Mouse (Mus musculus): Measurements from ENCODE around the gene Hmx3. TPM values are rescaled to one million over a fixed set of nuclear protein-coding genes. Genes with fewer than 3 reads are reported as not detected.

The Hmx3 gene
- not detected for total RNA-seq (2021)
- long read RNA-seq, experiment 1 = 0 reads
- long read RNA-seq, experiment 2 = 0 reads

DNA sequence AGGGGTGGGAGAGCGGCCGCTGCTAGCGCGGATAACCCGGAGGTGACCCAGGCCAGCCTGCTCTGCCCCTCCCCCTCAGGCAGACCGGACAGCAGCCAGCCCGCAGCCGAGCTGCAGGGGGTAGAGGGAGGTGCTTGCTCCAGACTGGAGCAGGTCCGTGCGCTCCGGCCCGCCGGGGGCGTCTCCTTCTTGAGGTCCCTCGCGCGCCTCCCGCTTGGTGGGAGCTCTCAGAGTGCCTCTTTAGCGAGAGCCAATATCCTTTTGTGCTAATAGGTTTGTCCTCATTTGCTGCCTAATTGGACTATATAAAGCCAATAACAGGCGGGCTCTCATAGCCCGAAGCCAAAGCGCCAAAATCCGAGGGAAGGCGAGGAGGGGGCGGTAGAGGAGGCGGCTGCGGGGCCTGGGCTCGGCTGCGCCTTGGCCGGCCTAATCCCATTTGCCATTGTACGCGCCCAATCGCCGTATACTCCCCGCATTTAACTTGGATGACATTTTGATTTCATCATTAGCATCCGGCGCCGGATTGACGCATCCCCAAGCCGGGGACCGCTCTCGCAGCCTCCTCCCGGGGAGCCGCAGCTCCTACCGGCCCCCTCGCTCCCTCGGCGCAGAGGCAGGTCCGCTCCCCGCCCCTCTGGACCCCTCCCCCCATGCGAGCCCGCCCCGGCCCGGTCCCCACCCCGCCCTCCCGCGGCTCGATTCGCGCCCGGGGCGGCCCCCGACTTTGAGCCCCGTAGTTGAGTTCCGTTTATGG is at the start of gene Hmx3:
Hmx3 (plus strand) TSS at position 753 of the 757 bp plus-strand sequence.
- no peak for DNase-seq (ENCODE audit: low spot score in 2 of 2)

DNA sequence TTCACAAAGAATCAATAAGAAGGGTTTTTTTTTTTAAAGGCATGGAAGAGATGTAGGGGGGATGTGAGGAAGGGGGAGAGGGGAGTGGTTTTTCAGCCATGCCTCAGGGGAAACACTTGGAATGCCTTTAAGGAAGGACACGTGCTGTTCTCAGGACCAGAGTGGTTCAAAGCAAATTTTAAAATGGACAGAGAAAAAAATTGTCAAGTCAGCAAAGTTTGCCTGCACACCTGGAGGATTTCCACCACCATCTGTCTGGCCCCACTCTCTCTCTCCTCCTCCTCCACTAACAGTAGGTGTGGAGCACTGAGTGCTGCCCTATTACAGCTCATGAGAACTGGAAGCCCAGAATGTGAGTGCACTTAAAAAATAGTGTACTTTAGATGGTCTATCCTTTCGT is 38.9 kb upstream of the Hmx3 start:
- DNase-seq (ENCODE audit: low spot score in 2 of 2) = no peak

DNA sequence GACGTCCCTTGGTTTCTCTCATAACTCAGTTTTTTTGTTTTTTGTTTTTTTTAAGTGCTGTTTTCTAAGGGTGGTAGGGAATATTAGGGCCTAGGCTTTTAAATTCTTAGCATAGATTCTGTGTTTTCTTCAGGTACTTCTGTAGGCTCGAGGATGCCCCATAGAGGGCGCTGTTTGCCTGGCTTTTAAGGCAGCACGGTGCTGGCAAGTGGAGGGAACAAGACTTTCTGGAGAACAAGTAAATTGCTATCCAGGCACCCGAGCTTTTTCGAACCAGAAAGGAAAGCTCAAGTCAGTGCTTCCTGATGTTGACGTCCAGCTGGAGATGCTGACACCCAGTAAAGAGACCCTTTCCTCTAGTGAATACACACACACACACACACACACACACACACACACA is 2.7 kb upstream of the Hmx3 start:
- peak; percentile 85 to 89 for DNase-seq (ENCODE audit: low spot score in 2 of 2)

DNA sequence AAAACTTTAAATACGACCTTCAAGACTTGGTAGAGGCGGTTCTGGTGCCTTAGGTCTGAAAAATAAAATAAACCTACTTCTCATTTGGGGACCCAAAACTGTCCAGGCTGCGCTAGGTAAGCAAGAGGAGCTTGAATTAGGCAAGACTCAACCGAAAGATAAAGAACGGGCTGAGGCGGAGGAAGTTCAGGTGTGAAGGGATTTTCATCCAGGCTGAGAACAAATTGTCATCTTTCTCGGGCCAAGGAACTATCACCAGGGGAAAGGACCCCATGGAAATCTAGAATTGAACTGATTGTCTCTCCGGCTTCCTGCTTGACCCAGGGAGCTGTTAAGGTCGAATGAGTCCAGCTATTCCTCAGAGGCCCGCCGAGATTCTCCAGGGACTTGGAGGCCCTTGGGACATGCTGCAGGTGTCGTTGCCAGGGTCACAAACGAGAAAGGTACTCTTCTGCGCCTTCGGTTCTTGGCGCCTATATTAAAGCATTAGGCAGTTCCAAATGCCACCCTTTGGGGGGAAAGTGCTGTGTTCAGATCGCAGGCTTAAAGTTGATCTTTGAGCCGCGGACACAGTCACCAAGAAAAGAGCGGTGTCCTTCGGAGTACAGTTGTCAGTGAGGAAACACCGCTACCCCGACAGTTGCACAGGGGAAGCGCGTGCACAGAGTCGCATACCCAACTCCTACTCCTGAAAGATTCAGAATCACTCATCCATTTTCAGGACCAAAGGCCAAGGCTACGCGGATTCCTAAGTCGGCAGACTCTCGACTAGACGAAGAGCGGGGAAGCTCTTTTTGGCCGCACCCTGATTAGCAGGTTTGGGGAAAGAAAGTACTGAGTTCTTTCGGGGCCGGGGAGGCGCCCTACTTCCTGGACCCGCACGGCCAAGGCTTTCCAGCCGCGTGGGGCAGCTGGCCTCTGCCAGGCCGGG is 1.2 kb upstream of the Hmx3 start:
- DNase-seq (ENCODE audit: low spot score in 2 of 2) = no peak

DNA sequence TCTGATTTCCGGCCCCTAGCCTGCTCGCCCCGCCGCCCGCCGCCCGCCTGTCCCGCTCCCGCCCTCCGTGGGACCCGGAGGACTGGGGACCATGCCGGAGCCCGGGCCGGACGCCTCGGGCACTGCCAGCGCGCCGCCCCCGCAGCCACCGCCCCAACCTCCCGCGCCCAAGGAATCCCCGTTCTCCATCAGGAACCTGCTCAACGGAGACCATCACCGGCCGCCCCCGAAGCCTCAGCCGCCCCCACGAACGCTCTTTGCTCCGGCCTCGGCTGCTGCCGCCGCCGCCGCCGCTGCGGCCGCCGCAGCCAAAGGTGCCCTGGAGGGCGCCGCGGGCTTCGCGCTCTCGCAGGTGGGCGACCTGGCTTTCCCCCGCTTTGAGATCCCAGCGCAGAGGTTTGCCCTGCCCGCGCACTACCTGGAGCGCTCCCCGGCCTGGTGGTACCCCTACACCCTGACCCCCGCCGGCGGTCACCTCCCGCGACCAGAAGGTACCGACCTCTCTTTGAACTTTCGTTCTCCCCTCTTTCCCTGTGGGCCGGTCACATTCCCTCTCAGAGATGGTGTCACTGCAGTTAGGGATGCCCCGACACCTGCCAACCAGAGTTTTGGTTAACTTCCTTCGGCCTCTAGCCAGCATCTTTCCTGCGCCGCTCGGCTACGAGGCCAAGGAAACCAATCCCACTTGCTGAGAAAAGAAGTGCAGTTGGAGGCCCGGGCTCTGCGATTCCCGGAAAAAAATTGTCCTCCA is 380 bp downstream of the Hmx3 start:
- DNase-seq (ENCODE audit: low spot score in 2 of 2) = no peak

DNA sequence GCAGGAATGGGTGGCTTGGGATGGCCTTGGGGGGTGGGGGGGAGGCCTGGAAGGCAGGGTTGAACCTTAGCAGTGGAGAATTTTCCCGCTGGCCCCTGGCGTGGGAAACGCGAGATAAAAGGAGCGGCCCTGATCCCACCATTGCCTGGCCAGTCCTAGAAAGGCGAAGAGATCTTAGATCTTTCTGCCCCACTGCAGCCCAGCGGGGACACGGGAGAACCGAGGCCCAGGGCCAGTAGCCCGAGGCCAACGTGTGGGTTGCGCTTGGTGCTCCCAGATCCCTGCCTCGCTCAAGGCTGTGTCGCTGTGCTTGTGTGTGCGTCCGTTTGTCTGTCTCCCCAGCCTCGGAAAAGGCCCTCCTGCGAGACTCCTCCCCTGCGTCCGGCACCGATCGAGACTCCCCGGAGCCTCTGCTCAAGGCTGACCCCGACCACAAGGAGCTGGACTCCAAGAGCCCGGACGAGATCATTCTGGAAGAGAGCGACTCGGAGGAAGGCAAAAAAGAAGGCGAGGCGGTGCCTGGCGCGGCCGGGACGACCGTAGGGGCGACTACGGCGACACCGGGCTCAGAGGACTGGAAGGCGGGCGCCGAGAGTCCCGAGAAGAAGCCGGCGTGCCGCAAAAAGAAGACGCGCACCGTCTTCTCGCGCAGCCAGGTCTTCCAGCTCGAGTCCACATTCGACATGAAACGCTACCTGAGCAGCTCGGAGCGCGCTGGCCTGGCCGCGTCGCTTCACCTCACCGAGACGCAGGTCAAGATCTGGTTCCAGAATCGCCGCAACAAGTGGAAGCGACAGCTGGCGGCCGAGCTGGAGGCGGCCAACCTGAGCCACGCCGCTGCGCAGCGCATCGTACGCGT is 1.2 kb downstream of the Hmx3 start:
- no peak for DNase-seq (ENCODE audit: low spot score in 2 of 2)

GRCm38 (mm10) chr7:131544871-131545270 is 2.2 kb downstream of the Hmx3 start:
- no peak for DNase-seq (ENCODE audit: low spot score in 2 of 2)

DNA sequence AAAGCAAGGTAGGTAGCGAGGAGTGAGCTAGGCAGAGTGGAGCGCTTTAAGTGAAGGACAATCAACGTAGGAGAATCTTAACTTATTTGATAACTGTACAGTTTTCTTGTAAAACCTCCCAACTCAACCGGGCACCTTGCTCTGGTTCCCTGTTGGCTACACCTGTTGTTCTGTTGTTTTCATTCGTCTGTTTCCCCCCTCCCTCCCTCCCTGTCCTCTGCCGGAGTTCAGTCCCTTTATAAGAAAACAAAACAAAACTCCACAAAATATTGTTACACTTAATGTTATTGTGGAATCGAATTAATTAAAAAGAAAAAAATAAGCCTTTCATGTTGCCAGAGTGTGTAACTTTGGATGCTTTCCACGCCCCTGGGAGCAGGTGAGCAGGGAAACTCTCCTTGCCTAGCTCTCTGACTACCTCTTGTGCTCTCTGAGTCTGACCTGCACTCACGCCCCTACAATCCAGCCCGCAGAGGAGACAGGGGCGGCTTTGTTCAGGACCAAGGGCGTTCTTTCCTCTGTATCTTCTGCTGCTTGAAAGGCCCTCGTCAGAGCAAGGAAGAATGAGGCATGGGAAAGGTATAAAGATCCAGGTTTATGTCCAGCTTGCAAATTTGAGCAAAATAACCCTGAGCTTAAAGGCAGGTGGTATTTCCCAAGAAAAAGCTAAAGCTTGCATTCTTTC is 3.2 kb downstream of the Hmx3 start:
- DNase-seq (ENCODE audit: low spot score in 2 of 2) = no peak

- DNase-seq (ENCODE audit: low spot score in 2 of 2) = no peak
Observed at GRCm38 (mm10) chr7:131546423-131546822, 3.8 kb downstream of the Hmx3 start.

- DNase-seq (ENCODE audit: low spot score in 2 of 2) = no peak
Observed at GRCm38 (mm10) chr7:131547481-131547880, 4.8 kb downstream of the Hmx3 start.

GRCm38 (mm10) chr7:131548473-131548872 is 5.8 kb downstream of the Hmx3 start, which contains the start of gene Hmx2:
Gene Hmx2 (plus strand): TSS chr7:131548773.
- DNase-seq (ENCODE audit: low spot score in 2 of 2) = no peak

GRCm38 (mm10) chr7:131551471-131551870 is 8.8 kb downstream of the Hmx3 start:
- no peak for DNase-seq (ENCODE audit: low spot score in 2 of 2)

- DNase-seq (ENCODE audit: low spot score in 2 of 2) = no peak
Observed at GRCm38 (mm10) chr7:131551931-131552741, 9.5 kb downstream of the Hmx3 start.

DNA sequence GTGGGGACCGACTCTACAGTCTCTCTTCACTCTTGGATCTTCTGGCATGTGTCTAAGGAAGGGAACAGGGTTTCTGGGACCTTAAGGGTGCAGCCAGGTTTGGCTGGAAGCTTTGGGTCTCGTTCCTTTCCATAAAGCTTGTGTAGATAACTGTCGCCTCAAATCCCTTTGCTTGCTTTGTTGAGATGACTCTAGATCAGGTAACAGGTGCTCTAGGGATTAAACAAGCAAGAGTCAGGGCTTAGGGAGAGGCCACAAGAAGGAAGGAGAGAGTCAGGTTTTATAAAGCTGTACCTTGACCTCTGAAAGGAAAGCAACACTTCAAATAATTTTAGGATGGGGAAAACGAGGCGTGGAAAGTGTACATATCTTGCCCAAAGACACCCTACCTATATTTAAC is 10.1 kb downstream of the Hmx3 start:
- DNase-seq (ENCODE audit: low spot score in 2 of 2) = no peak

DNA sequence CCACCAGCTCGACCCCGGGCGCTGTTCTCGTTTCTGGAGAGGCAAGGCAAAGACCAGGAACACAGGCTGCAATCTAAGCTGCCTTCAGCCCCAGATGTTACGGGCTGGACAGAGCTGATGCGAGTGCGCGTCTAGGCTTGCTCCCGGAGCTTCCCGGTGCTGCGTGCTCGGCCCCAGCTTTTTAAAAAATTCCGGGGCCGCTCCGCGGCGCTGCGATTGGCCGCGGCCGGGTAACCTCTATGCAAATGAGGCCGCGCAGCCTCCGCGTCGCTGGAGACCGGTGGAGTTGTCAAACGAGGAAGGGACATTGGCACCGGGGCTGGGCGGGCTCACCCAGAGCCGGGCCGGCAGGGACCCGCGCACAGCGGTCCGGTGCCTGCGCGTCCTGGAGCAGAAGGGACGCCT is 11.1 kb downstream of the Hmx3 start:
- DNase-seq (ENCODE audit: low spot score in 2 of 2) = no peak

DNA sequence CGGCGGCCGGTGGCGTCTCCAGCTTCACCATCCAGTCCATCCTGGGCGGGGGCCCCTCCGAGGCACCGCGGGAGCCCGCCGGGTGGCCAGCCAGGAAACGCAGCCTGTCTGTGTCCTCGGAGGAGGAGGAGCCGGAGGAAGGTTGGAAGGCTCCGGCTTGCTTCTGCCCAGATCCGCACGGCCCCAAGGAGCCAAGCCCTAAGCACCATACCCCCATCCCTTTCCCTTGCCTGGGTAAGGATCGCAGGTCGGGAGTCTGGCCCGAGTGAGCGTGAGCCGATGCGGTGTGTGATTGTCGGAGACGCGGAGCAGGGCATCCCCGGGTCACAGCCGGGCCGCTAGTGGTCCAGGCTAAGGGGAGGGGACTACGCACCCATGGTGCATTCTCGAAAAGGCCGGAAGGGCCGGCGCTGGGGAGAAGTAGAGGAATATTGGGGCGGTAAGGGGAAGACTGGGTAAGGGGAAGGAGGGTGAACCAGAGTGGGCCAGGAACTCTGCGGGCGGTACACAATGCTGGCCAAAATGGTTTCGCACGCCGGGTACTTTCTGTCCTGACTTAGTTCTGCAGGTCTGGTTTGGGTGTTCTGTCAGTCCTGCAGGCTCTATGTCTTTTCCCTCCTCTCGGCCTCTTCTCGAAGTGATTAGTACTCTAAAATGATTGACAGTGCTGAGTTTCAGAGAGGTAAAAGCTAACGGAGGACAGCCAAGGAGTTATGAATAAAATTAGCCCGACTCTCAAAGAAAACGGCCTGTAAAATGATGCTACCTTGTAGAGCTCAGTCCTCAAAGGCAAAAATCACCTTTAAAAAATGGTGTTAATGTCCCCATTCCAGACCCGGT is 11.9 kb downstream of the Hmx3 start:
- DNase-seq (ENCODE audit: low spot score in 2 of 2) = no peak

DNA sequence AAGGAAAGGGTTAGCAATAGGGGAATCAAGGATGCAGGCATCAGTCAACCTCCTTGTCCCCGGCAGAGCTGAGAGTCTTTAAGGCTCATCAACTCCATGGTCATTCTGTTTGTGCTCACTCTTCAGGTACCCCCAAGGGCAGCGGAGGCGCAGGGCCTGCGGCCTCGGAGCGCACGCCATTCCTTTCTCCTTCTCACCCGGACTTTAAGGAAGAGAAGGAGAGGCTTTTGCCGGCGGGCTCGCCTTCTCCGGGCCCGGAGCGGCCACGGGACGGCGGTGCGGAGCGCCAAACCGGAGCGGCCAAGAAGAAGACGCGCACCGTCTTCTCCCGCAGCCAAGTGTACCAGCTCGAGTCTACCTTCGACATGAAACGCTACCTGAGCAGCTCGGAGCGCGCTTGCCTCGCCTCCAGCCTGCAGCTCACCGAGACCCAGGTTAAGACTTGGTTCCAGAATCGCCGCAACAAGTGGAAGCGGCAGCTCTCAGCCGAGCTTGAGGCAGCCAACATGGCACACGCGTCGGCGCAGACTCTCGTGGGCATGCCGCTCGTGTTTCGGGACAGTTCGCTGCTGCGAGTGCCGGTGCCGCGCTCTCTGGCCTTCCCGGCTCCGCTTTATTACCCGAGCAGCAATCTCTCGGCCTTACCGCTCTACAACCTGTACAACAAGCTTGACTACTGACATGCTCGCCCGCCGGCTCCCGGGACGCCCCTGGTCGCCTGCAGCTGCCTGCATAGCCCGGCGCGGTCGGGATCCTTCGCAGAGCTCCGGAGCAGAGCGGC is 12.8 kb downstream of the Hmx3 start:
- DNase-seq (ENCODE audit: low spot score in 2 of 2) = no peak
